Mouse (Mus musculus) liver, embryonic 15.5 days (tissue): ENCODE measurements around the gene Actg2. TPM values are rescaled to one million over a fixed set of nuclear protein-coding genes. Genes with fewer than 3 reads are reported as not detected.

Source experiments
- ATAC-seq: fragments of 200-750 bp; cut with Nextera tagmentation; 2 replicates; pipeline ENCODE4 v1.8.0; 2017; ENCODE audit warnings: moderate number of reproducible peaks, mild to moderate bottlenecking, moderate library complexity; ENCODE audit not compliant: insufficient read depth
- H3K27ac ChIP-seq: fragments of 300-500 bp; sonication (generic); replicated peaks from 2 replicates; pipeline ENCODE4 v1.5.1; 2015; ENCODE audit warnings: mild to moderate bottlenecking, inconsistent platforms
- H3K27me3 ChIP-seq: fragments of 300-500 bp; sonication (generic); 2 replicates; pipeline ENCODE4 v1.6.1; 2015; ENCODE audit warnings: mild to moderate bottlenecking, inconsistent platforms
- H3K36me3 ChIP-seq: fragments of 300-500 bp; sonication (generic); replicated peaks from 2 replicates; pipeline ENCODE4 v1.6.1; 2015; ENCODE audit warnings: moderate library complexity, mild to moderate bottlenecking, inconsistent platforms
- H3K4me1 ChIP-seq: fragments of 300-500 bp; sonication (generic); replicated peaks from 2 replicates; pipeline ENCODE4 v1.6.1; 2015; ENCODE audit warnings: inconsistent platforms
- H3K4me2 ChIP-seq: fragments of 300-500 bp; sonication (generic); 2 replicates; pipeline ENCODE4 v1.6.1; 2015; ENCODE audit warnings: moderate library complexity, mild to moderate bottlenecking, inconsistent platforms
- H3K4me3 ChIP-seq: fragments of 300-500 bp; sonication (generic); replicated peaks from 2 replicates; pipeline ENCODE4 v1.5.1; 2015; ENCODE audit warnings: mild to moderate bottlenecking, inconsistent platforms
- H3K9ac ChIP-seq: fragments of 300-500 bp; sonication (generic); 2 replicates; pipeline ENCODE4 v1.6.1; 2015; ENCODE audit warnings: moderate library complexity, mild to moderate bottlenecking, inconsistent platforms
- H3K9me3 ChIP-seq: fragments of 300-500 bp; sonication (generic); replicated peaks from 2 replicates; pipeline ENCODE4 v1.6.1; 2016; ENCODE audit warnings: inconsistent platforms
- WGBS: fragments of 180-500 bp; shearing (Covaris S2); methylation state at CpG from one replicate; pipeline ENCODE4 v1.1.7; 2015; ENCODE audit warnings: mixed read lengths; ENCODE audit not compliant: insufficient replicate concordance; 5-methylcytosine and 5-hydroxymethylcytosine counted together
- polyA plus RNA-seq: library from polyadenylated mRNA; unstranded; fragments of >200 nt; fragmentation: Nextera tagmentation; extraction: Ambion mirVana; gene quantifications from 2 replicates; pipeline ENCODE4 v1.2.1, GENCODE M21; 2015

Gene Actg2
- polyA plus RNA-seq, 1 experiment from 2014 or later = 4.1 TPM

- H3K4me2 ChIP-seq = no peak overlapping the region
- 52% methylated on average over 2 of the region's 2 CpGs for WGBS
- no peaks in the 10 kb centered on the region for H3K9me3 ChIP-seq
- no peak overlapping the region for H3K4me3 ChIP-seq
- H3K4me1 ChIP-seq = peaks cover 24% of the 10 kb centered on the region
- no peak for ATAC-seq
- no peaks in the 10 kb centered on the region for H3K27me3 ChIP-seq
- no peak overlapping the region for H3K27ac ChIP-seq
- H3K36me3 ChIP-seq = no peaks in the 10 kb centered on the region
- H3K9ac ChIP-seq = no peak overlapping the region
Observed at GRCm38 (mm10) chr6:83510210-83510609, 25.9 kb downstream of the Actg2 start.

GRCm38 (mm10) chr6:83509442-83509841 is 26.6 kb downstream of the Actg2 start:
- Histone ChIP-seq H3K27ac (no peak overlapping the region), H3K27me3 (no peaks in the 10 kb centered on the region), H3K9me3 (no peaks in the 10 kb centered on the region), H3K4me2 (no peak overlapping the region), H3K4me3 (no peak overlapping the region), H3K36me3 (no peaks in the 10 kb centered on the region), H3K4me1 (peaks cover 31% of the 10 kb centered on the region), H3K9ac (no peak overlapping the region)
- no peak for ATAC-seq
- 53% methylated on average over 8 of the region's 8 CpGs for WGBS

DNA sequence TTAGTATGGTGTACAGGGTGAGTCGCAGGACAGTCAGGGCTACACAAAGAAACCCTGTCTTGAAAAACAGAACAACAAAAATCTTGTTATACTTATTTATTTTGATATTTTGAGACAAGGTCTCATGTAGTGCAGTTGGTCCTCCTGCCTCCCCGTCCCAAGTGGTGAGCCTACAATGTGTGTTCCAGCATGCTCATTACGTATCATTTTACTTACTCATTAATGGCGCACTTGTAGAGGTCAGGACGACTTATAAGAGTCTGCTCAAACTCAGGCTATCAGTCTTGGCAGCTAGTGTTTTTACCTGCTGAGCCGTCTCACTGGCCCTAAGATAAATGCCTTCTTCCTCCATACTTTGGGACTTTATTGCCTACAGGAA is 28.9 kb downstream of the Actg2 start:
- peak overlapping the region; percentile 49 for H3K9ac ChIP-seq
- peaks cover 47% of the 10 kb centered on the region for H3K4me1 ChIP-seq
- H3K4me3 ChIP-seq = peak overlapping the region; percentile 77
- H3K27me3 ChIP-seq = no peaks in the 10 kb centered on the region
- WGBS = 21% methylated on average over 6 of the region's 6 CpGs
- H3K9me3 ChIP-seq = no peaks in the 10 kb centered on the region
- peak overlapping the region; percentile 93 for H3K4me2 ChIP-seq
- H3K36me3 ChIP-seq = no peaks in the 10 kb centered on the region
- 0 out of 2 replicates have a peak, but pooled peaks have one; percentile 4 for ATAC-seq
- H3K27ac ChIP-seq = peak overlapping the region; percentile 98

GRCm38 (mm10) chr6:83506258-83507167 is 29.6 kb downstream of the Actg2 start, which contains the start of gene Dguok:
TSS of gene Dguok (minus strand) at chr6:83506969.
- Histone ChIP-seq H3K4me3 (peak within 1 kb of the TSS; percentile 77), H3K4me2 (peak within 1 kb of the TSS; percentile 93), H3K27me3 (no peaks in the 10 kb centered on the region), H3K9me3 (no peaks in the 10 kb centered on the region), H3K9ac (peak within 1 kb of the TSS; percentile 73), H3K4me1 (peaks cover 48% of the 10 kb centered on the region), H3K27ac (peak within 1 kb of the TSS; percentile 98), H3K36me3 (no peaks in the 10 kb centered on the region)
- WGBS = under 1% methylated on average over 54 of the region's 54 CpGs
- ATAC-seq = peak; percentile 95

- H3K9ac ChIP-seq = peak overlapping the region; percentile 73
Observed at GRCm38 (mm10) chr6:83505554-83505953, 30.5 kb downstream of the Actg2 start.

GRCm38 (mm10) chr6:83503361-83503760 is 32.7 kb downstream of the Actg2 start:
- ATAC-seq = no peak
- Histone ChIP-seq H3K4me1 (peaks cover 48% of the 10 kb centered on the region), H3K4me2 (no peak overlapping the region), H3K9ac (no peak overlapping the region), H3K27me3 (no peaks in the 10 kb centered on the region), H3K9me3 (no peaks in the 10 kb centered on the region), H3K4me3 (no peak overlapping the region), H3K36me3 (peaks cover 3% of the 10 kb centered on the region; the same call in 1 of the 2 replicates), H3K27ac (no peak overlapping the region)
- 60% methylated on average over 3 of the region's 3 CpGs for WGBS

More at GRCm38 (mm10) chr6:83505554-83505953, 30.5 kb downstream of the Actg2 start:
- Histone ChIP-seq H3K27me3 (no peaks in the 10 kb centered on the region), H3K27ac (peak overlapping the region; percentile 98), H3K4me2 (peak overlapping the region; percentile 93), H3K9me3 (no peaks in the 10 kb centered on the region), H3K4me3 (peak overlapping the region; percentile 77), H3K36me3 (peaks cover under 1% of the 10 kb centered on the region; the same call in 1 of the 2 replicates), H3K4me1 (peaks cover 48% of the 10 kb centered on the region)
- ATAC-seq = no peak
- WGBS = 42% methylated on average over 4 of the region's 4 CpGs

DNA sequence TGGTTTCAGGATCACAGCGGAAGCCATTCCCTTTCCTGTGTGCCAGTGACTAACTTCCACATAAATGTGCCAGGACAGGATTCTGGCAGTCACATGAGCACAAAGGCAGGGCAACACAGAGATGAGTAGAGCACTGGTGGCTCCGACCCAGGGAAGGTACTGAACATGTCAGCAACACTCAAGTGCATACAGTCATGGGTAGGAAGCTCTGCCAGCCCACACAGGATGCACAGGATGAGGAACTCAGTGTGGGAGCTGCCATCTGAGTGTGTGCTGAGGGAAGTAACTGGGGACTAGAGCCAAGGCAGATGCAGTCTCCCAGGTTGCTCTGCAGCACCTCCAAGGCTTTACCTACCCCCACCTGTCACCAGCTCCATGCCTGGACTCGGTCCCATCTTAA is 33.4 kb downstream of the Actg2 start:
- H3K4me2 ChIP-seq = no peak overlapping the region
- peaks cover 3% of the 10 kb centered on the region; the same call in 1 of the 2 replicates for H3K36me3 ChIP-seq
- no peak overlapping the region for H3K9ac ChIP-seq
- no peak overlapping the region for H3K4me3 ChIP-seq
- no peaks in the 10 kb centered on the region for H3K9me3 ChIP-seq
- no peak for ATAC-seq
- H3K27me3 ChIP-seq = no peaks in the 10 kb centered on the region
- WGBS = 45% methylated on average over 3 of the region's 3 CpGs
- 0 out of 2 replicates have a peak overlapping the region, but pooled peaks have one; percentile 2 for H3K27ac ChIP-seq
- H3K4me1 ChIP-seq = peaks cover 46% of the 10 kb centered on the region

DNA sequence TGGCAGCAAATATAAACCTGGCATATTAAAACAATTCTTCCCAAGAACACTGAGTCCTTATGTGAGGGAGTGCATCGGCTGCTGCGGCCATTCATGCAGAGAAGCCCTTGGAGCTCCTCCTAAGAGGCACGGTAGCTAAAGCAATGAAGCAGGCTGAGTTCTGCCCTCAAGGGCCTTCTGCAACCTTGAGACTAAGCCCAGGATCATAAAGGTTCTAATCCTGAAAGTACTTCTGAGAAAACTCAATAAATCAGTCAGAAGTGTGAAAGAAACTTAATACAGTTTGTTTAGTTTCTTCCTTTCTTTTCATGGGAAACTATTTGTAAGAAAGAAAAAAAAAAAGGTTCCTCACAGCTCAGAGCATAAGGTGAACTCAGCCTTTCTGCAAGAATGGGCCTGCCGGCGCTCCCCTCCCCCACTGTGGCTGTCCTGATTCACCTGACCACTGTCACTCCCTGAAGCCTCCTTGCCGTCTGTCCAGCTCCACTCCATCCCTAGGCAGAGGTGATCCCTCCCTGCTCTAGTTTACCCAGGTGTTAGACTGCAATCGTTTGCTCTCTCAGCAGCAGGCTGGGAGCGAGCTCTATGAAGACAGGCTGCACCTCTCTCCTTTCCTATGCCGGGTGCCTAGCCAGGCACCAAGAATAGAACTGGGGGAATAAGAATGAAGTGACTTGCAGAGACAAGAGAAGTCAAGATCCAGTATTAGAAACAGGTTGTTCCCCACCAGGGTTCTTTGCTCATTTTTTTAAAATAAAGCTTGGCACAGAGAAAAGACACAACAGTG is 34.3 kb downstream of the Actg2 start:
- Histone ChIP-seq H3K9ac (no peak overlapping the region), H3K4me1 (peaks cover 46% of the 10 kb centered on the region), H3K36me3 (peaks cover 3% of the 10 kb centered on the region; the same call in 1 of the 2 replicates), H3K4me3 (no peak overlapping the region), H3K27me3 (no peaks in the 10 kb centered on the region), H3K4me2 (no peak overlapping the region), H3K27ac (no peak overlapping the region), H3K9me3 (no peaks in the 10 kb centered on the region)
- ATAC-seq = no peak
- WGBS = 68% methylated on average over 9 of the region's 9 CpGs

DNA sequence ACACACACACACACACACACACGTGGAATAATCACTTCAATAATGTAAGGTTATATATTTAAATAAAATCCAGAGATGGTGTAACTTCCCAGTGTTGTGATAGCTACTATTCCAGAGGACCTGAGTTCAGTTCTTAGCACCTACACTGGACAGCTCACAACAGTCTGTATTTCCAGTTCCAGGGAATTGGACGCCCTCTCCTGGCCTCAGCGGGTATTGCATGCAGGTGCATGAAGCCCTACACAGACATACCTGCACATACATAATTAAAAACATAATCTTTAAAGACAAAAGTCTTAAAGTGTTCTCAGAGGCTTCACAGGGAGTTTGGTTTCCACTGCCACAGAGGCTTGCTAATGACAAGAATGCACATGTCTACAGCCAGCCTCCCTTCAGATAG is 35.6 kb downstream of the Actg2 start:
- Histone ChIP-seq H3K4me3 (no peak overlapping the region), H3K9me3 (no peaks in the 10 kb centered on the region), H3K36me3 (peaks cover 3% of the 10 kb centered on the region; the same call in 1 of the 2 replicates), H3K4me2 (no peak overlapping the region), H3K9ac (no peak overlapping the region), H3K4me1 (peaks cover 39% of the 10 kb centered on the region), H3K27ac (no peak overlapping the region), H3K27me3 (no peaks in the 10 kb centered on the region)
- no peak for ATAC-seq
- WGBS = 57% methylated on average over 3 of the region's 3 CpGs

GRCm38 (mm10) chr6:83499078-83499477 is 37.0 kb downstream of the Actg2 start:
- no peaks in the 10 kb centered on the region for H3K27me3 ChIP-seq
- H3K36me3 ChIP-seq = peaks cover 3% of the 10 kb centered on the region; the same call in 1 of the 2 replicates
- no peak overlapping the region for H3K4me3 ChIP-seq
- WGBS = 84% methylated on average over 10 of the region's 10 CpGs
- no peak overlapping the region for H3K4me2 ChIP-seq
- H3K9me3 ChIP-seq = no peaks in the 10 kb centered on the region
- H3K9ac ChIP-seq = no peak overlapping the region
- no peak overlapping the region for H3K27ac ChIP-seq
- ATAC-seq = no peak
- H3K4me1 ChIP-seq = peaks cover 26% of the 10 kb centered on the region
